Mouse (Mus musculus) embryonic facial prominence, embryonic 13.5 days (tissue): ENCODE data around the gene Cfap52. TPM values are rescaled to one million over a fixed set of nuclear protein-coding genes. Genes with fewer than 3 reads are reported as not detected.

Experiments
- ATAC-seq: fragments of 200-750 bp; cut with Nextera tagmentation; 2 replicates; pipeline ENCODE4 v1.8.0; 2017; ENCODE audit warnings: low read depth; ENCODE audit not compliant: insufficient number of reproducible peaks, insufficient read depth, low FRiP score, low TSS enrichment
- H3K27ac ChIP-seq: fragments of 300-500 bp; sonication (generic); 2 replicates; pipeline ENCODE4 v1.5.1; 2015; ENCODE audit warnings: moderate library complexity, mild to moderate bottlenecking, inconsistent platforms
- H3K27me3 ChIP-seq: fragments of 300-500 bp; sonication (generic); 2 replicates; pipeline ENCODE4 v1.6.1; 2015; ENCODE audit warnings: mild to moderate bottlenecking, inconsistent platforms
- H3K36me3 ChIP-seq: fragments of 300-500 bp; sonication (generic); 2 replicates; pipeline ENCODE4 v1.6.1; 2015; ENCODE audit warnings: mild to moderate bottlenecking, inconsistent platforms
- H3K4me1 ChIP-seq: fragments of 300-500 bp; sonication (generic); 2 replicates; pipeline ENCODE4 v1.6.1; 2015; ENCODE audit warnings: inconsistent platforms
- H3K4me2 ChIP-seq: fragments of 300-500 bp; sonication (generic); 2 replicates; pipeline ENCODE4 v1.6.1; 2015; ENCODE audit warnings: moderate library complexity, mild to moderate bottlenecking, inconsistent platforms
- H3K4me3 ChIP-seq: fragments of 300-500 bp; sonication (generic); 2 replicates; pipeline ENCODE4 v1.5.1; 2015; ENCODE audit warnings: mild to moderate bottlenecking, inconsistent platforms
- H3K9ac ChIP-seq: fragments of 300-500 bp; sonication (generic); 2 replicates; pipeline ENCODE4 v1.6.1; 2015; ENCODE audit warnings: mild to moderate bottlenecking, inconsistent platforms
- H3K9me3 ChIP-seq: fragments of 300-500 bp; sonication (generic); 2 replicates; pipeline ENCODE4 v1.6.1; 2016; ENCODE audit warnings: inconsistent platforms
- WGBS: fragments of 180-500 bp; shearing (Covaris S2); methylation state at CpG from one replicate; pipeline ENCODE4 v1.1.7; 2015; ENCODE audit warnings: mixed read lengths; 5-methylcytosine and 5-hydroxymethylcytosine counted together
- polyA plus RNA-seq: library from polyadenylated mRNA; unstranded; fragments of >200 nt; fragmentation: Nextera tagmentation; extraction: Ambion mirVana; gene quantifications from 2 replicates; pipeline ENCODE4 v1.2.1, GENCODE M21; 2015

Cfap52 gene
- polyA plus RNA-seq, 1 experiment from 2014 or later, result 0.63 TPM

DNA sequence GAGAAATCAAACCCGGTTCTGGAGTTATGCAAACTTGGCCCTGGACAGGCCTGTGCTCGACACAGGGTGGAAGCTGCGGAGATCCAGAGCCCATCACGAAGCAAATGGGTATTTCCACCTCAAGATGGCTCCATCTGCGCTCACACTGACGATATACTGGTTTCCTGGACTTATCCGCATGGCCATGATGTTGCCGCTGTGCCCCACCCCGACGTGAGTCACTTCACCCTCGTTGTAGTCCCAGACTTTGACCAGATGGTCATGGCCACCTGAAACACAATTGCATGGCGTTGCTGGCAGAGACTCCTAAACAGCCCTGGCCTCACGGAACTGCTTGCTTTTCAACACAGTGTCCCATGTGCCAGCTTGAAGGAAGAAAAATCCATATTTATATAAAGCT is 40.5 kb downstream of the Cfap52 start:
- peaks cover 4% of the 10 kb centered on the region; the same call in 1 of the 2 replicates for H3K4me1 ChIP-seq
- H3K4me2 ChIP-seq, result no peak overlapping the region
- 88% methylated on average over 13 of the region's 13 CpGs for WGBS
- ATAC-seq, result no peak
- H3K9me3 ChIP-seq, result no peaks in the 10 kb centered on the region
- no peaks in the 10 kb centered on the region for H3K36me3 ChIP-seq
- no peak overlapping the region for H3K27ac ChIP-seq
- H3K4me3 ChIP-seq, result no peak overlapping the region
- H3K9ac ChIP-seq, result no peak overlapping the region
- H3K27me3 ChIP-seq, result peaks cover 24% of the 10 kb centered on the region

- no peak overlapping the region for H3K4me2 ChIP-seq
- H3K4me1 ChIP-seq, result peaks cover 4% of the 10 kb centered on the region; the same call in 1 of the 2 replicates
Observed at GRCm38 (mm10) chr11:67923720-67924119, 41.7 kb downstream of the Cfap52 start.

GRCm38 (mm10) chr11:67922755-67923125 is 42.7 kb downstream of the Cfap52 start:
- H3K36me3 ChIP-seq, result no peaks in the 10 kb centered on the region
- H3K4me2 ChIP-seq, result peak overlapping the region; percentile 100
- peaks cover 4% of the 10 kb centered on the region; the same call in 1 of the 2 replicates for H3K4me1 ChIP-seq
- 0% methylated on average over 12 of the region's 12 CpGs for WGBS
- ATAC-seq, result peak; percentile 65; the same call in 1 of the 2 replicates
- peaks cover 36% of the 10 kb centered on the region for H3K27me3 ChIP-seq
- peak overlapping the region; percentile 72 for H3K4me3 ChIP-seq
- H3K9ac ChIP-seq, result peak overlapping the region; percentile 74
- peak overlapping the region; percentile 48; the same call in 1 of the 2 replicates for H3K27ac ChIP-seq
- no peaks in the 10 kb centered on the region for H3K9me3 ChIP-seq

More at GRCm38 (mm10) chr11:67923720-67924119, 41.7 kb downstream of the Cfap52 start:
- Histone ChIP-seq H3K27me3 (peaks cover 36% of the 10 kb centered on the region), H3K9ac (no peak overlapping the region), H3K4me3 (no peak overlapping the region), H3K36me3 (no peaks in the 10 kb centered on the region), H3K27ac (no peak overlapping the region), H3K9me3 (no peaks in the 10 kb centered on the region)
- ATAC-seq, result no peak
- 94% methylated on average over 5 of the region's 5 CpGs for whole genome bisulfite sequencing

DNA sequence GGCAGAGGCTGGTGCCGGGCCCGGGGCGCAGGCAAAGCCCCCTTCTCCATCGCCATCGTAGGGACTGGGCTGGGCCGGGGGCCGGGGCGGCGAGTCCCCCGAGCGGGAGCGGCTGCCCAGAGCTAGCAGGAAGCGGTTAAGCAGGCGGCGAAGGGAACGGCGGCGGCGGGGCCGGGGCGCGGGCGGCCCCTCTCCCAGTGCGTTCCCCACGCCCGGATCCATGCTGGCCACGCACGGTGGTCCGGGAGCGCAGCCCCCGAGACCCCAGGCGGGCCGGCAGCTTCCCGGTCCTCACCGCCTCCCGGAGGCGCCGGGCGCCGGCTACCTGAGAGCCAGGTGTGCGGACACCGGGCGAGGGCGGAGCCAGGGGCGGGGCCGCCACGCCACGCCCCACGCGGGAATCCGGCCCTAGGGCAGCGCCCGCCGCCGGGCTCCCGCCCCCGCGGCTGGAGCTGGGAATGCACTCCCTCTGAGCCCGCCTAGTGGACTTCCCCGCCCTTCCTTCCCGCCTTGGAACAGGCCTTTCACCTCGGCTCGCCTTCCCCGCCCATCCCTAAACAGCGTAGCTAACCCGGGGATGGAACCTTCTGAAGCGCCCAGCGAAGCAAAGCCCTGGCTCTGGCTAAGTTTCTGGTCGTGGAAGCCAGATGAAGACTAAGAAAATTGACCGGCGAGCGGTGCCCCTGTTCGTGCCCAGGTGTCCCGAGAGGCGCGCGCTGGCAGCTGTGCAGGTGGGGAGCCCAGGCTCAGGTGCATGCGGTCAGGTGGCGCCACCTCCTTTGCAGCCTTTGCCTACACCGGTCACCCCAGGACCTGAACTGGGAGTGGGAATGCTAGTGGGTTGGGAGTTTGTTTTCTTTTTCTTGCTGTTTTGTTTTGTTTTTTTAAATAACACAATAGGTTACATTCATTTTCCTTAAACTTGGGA is 43.4 kb downstream of the Cfap52 start, which contains the start of gene Usp43:
Usp43 (minus strand) TSS at position 327 of the 928 bp plus-strand sequence.
- WGBS, result under 1% methylated on average over 59 of the region's 80 CpGs
- peak within 1 kb of the TSS; percentile 74 for H3K9ac ChIP-seq
- no peaks in the 10 kb centered on the region for H3K9me3 ChIP-seq
- H3K4me1 ChIP-seq, result peaks cover 4% of the 10 kb centered on the region; the same call in 1 of the 2 replicates
- peak within 1 kb of the TSS; percentile 48; the same call in 1 of the 2 replicates for H3K27ac ChIP-seq
- no peaks in the 10 kb centered on the region for H3K36me3 ChIP-seq
- peak within 1 kb of the TSS; percentile 72 for H3K4me3 ChIP-seq
- peaks cover 36% of the 10 kb centered on the region for H3K27me3 ChIP-seq
- peak; percentile 49; the same call in 1 of the 2 replicates for ATAC-seq
- peak within 1 kb of the TSS; percentile 100 for H3K4me2 ChIP-seq

- H3K4me2 ChIP-seq, result peak overlapping the region; percentile 100
- peaks cover 4% of the 10 kb centered on the region; the same call in 1 of the 2 replicates for H3K4me1 ChIP-seq
- peaks cover 36% of the 10 kb centered on the region for H3K27me3 ChIP-seq
- H3K4me3 ChIP-seq, result peak overlapping the region; percentile 72
- no peak for ATAC-seq
- H3K9ac ChIP-seq, result peak overlapping the region; percentile 74
- H3K27ac ChIP-seq, result 0 out of 2 replicates have a peak overlapping the region, but pooled peaks have one; percentile 48
- H3K9me3 ChIP-seq, result no peaks in the 10 kb centered on the region
- WGBS, result 2% methylated on average over 47 of the region's 47 CpGs
- no peaks in the 10 kb centered on the region for H3K36me3 ChIP-seq
Observed at GRCm38 (mm10) chr11:67921091-67921826, 44.2 kb downstream of the Cfap52 start.

DNA sequence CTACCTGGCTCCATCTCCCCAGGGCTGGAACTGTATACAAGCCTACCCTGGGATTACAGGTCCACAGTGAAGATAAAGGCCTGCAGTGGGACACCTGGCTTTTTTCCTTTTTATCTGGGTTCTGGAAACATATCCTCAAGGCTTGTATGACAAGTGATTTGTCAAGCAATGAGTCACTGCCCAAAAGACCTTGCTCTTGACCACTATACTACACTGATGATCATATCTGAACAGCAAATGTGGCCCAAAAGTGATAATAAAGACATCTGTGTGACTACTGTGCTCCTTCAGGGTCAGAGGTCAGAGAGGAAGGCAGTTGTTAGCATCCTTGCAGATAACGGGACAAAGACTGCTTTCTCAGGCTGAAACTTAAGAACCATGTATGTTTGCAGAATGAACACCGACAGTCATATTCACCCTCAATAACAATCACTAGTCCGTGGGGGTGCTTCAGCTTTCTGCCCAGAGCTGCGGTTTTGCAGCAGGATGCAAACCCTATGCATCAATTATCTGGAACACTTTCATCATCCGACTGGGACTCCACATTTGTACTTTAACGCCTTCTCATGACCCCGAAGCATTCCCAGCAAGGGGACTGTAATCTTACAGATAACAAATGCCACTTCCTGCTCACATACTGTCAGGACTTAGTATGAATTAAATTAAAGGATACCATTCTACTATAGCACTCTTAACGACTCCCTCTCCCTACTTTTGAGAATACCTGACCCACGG is 45.1 kb downstream of the Cfap52 start:
- Histone ChIP-seq H3K27ac (no peak overlapping the region), H3K4me3 (peak overlapping the region; percentile 72), H3K27me3 (peaks cover 36% of the 10 kb centered on the region), H3K9ac (no peak overlapping the region), H3K9me3 (no peaks in the 10 kb centered on the region), H3K36me3 (no peaks in the 10 kb centered on the region), H3K4me2 (peak overlapping the region; percentile 100; the same call in 1 of the 2 replicates), H3K4me1 (peaks cover 4% of the 10 kb centered on the region; the same call in 1 of the 2 replicates)
- WGBS, result 36% methylated on average over 9 of the region's 9 CpGs
- no peak for ATAC-seq

GRCm38 (mm10) chr11:67919593-67919992 is 45.9 kb downstream of the Cfap52 start:
- Histone ChIP-seq H3K9ac (no peak overlapping the region), H3K27me3 (peaks cover 36% of the 10 kb centered on the region), H3K36me3 (no peaks in the 10 kb centered on the region), H3K27ac (no peak overlapping the region), H3K9me3 (no peaks in the 10 kb centered on the region), H3K4me2 (no peak overlapping the region), H3K4me3 (no peak overlapping the region), H3K4me1 (peaks cover 4% of the 10 kb centered on the region; the same call in 1 of the 2 replicates)
- 59% methylated on average over 5 of the region's 5 CpGs for WGBS
- ATAC-seq, result no peak

DNA sequence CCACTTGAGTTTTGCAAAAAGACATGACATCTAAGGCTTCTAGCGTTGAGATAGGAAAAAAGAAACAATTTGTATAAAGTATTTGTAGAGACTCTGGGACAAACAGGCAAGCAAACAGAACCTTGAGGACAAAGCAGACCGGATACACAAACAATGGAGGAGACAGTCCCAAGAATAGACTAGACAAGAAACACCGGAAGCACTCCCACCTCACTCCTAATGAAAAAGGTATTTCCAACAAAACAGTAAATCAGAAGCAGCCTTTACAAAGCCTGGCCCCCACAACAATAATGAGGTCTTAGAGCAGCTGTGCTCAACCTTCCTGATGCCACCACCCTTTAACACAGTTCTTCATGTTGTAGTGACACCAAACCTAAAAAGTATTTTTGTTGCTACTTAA is 48.3 kb downstream of the Cfap52 start:
- H3K27me3 ChIP-seq, result peaks cover 34% of the 10 kb centered on the region
- H3K4me1 ChIP-seq, result peaks cover 4% of the 10 kb centered on the region; the same call in 1 of the 2 replicates
- no peaks in the 10 kb centered on the region for H3K9me3 ChIP-seq
- H3K9ac ChIP-seq, result no peak overlapping the region
- no peaks in the 10 kb centered on the region for H3K36me3 ChIP-seq
- 75% methylated on average over 3 of the region's 3 CpGs for WGBS
- H3K4me3 ChIP-seq, result no peak overlapping the region
- ATAC-seq, result no peak
- H3K27ac ChIP-seq, result no peak overlapping the region
- H3K4me2 ChIP-seq, result no peak overlapping the region

DNA sequence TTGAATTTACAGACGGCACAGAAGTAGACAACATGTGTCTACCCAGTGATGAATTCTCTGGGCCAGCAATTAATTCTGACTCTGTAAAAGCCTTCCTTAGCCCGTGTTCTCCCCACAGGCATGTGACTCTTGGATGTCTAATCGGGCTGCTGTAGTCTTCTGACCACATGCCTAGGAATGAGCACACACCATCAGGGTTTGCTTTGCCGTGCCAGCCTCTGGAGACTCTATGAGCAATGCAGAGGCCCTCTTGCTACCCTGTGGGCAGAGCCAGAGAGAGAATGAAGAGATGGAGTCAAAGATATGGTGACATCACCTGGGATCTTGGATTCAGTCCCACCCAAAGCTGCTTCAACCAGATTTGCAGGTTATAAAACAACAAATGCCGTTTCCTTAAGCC is 54.4 kb downstream of the Cfap52 start:
- Histone ChIP-seq H3K4me3 (no peak overlapping the region), H3K9ac (no peak overlapping the region), H3K4me1 (no peaks in the 10 kb centered on the region), H3K36me3 (no peaks in the 10 kb centered on the region), H3K27me3 (no peaks in the 10 kb centered on the region), H3K9me3 (no peaks in the 10 kb centered on the region), H3K4me2 (no peak overlapping the region), H3K27ac (no peak overlapping the region)
- 74% methylated on average over 5 of the region's 5 CpGs for WGBS
- ATAC-seq, result no peak

- Histone ChIP-seq H3K4me3 (no peak overlapping the region), H3K36me3 (no peaks in the 10 kb centered on the region), H3K9ac (no peak overlapping the region), H3K9me3 (no peaks in the 10 kb centered on the region), H3K27ac (no peak overlapping the region), H3K4me2 (no peak overlapping the region), H3K4me1 (no peaks in the 10 kb centered on the region), H3K27me3 (no peaks in the 10 kb centered on the region)
- 74% methylated on average over 4 of the region's 4 CpGs for WGBS
- ATAC-seq, result no peak
Observed at GRCm38 (mm10) chr11:67903756-67904155, 61.7 kb downstream of the Cfap52 start.
